Mouse (Mus musculus): ENCODE measurements around the gene Blnk. TPM values are rescaled to one million over a fixed set of nuclear protein-coding genes. Genes with fewer than 3 reads are reported as not detected.

The Blnk gene
- total RNA-seq, 2 experiments from 2014 or later: 10.8 to 12.6 TPM

GRCm38 (mm10) chr19:41007326-41007725 is 13.0 kb upstream of the Blnk start:
- intact Hi-C loops (cut with DNase I): no loop called here
- no peak for DNase-seq (ENCODE audit: low spot score in 2 of 2)

- intact Hi-C loops (cut with DNase I): no loop called here
- DNase-seq (ENCODE audit: low spot score in 2 of 2): no peak
Observed at GRCm38 (mm10) chr19:41006621-41007020, 12.3 kb upstream of the Blnk start.

GRCm38 (mm10) chr19:41003694-41004315 is 9.5 kb upstream of the Blnk start:
- intact Hi-C loops (cut with DNase I): no loop called here
- DNase-seq (ENCODE audit: low spot score in 2 of 2): no peak

GRCm38 (mm10) chr19:40999569-40999968 is 5.2 kb upstream of the Blnk start:
- intact Hi-C loops (cut with DNase I): no loop called here

GRCm38 (mm10) chr19:40998469-40999170 is 4.3 kb upstream of the Blnk start:
- DNase-seq (ENCODE audit: low spot score in 2 of 2): no peak
- intact Hi-C loops (cut with DNase I): no loop called here

More at GRCm38 (mm10) chr19:40999569-40999968, 5.2 kb upstream of the Blnk start:
- DNase-seq (ENCODE audit: low spot score in 2 of 2): no peak

- DNase-seq (ENCODE audit: low spot score in 2 of 2): no peak
- intact Hi-C loops (cut with DNase I): no loop called here
Observed at GRCm38 (mm10) chr19:40996722-40997121, 2.4 kb upstream of the Blnk start.

GRCm38 (mm10) chr19:40995449-40996401 is 1.4 kb upstream of the Blnk start:
- intact Hi-C loops (cut with DNase I): no loop called here
- peak in 1 of 2 experiments; percentile 41 for DNase-seq (ENCODE audit: low spot score in 2 of 2)

GRCm38 (mm10) chr19:40994911-40995310 is 576 bp upstream of the Blnk start:
- intact Hi-C loops (cut with DNase I): no loop called here
- DNase-seq (ENCODE audit: low spot score in 2 of 2): no peak

GRCm38 (mm10) chr19:40993356-40993755 is 979 bp downstream of the Blnk start:
- intact Hi-C loops (cut with DNase I): no loop called here
- DNase-seq (ENCODE audit: low spot score in 2 of 2): no peak

- intact Hi-C loops (cut with DNase I): no loop called here
- no peak for DNase-seq (ENCODE audit: low spot score in 2 of 2)
Observed at GRCm38 (mm10) chr19:40992517-40993044, 1.8 kb downstream of the Blnk start.

GRCm38 (mm10) chr19:40992096-40992495 is 2.2 kb downstream of the Blnk start:
- no peak for DNase-seq (ENCODE audit: low spot score in 2 of 2)
- intact Hi-C loops (cut with DNase I): no loop called here

GRCm38 (mm10) chr19:40991626-40992025 is 2.7 kb downstream of the Blnk start:
- DNase-seq (ENCODE audit: low spot score in 2 of 2): no peak
- intact Hi-C loops (cut with DNase I): no loop called here

GRCm38 (mm10) chr19:40990781-40991343 is 3.5 kb downstream of the Blnk start:
- DNase-seq (ENCODE audit: low spot score in 2 of 2): no peak
- intact Hi-C loops (cut with DNase I): no loop called here

- intact Hi-C loops (cut with DNase I): no loop called here
Observed at GRCm38 (mm10) chr19:40989961-40990600, 4.3 kb downstream of the Blnk start.

GRCm38 (mm10) chr19:40988856-40989255 is 5.5 kb downstream of the Blnk start:
- intact Hi-C loops (cut with DNase I): no loop called here
- DNase-seq (ENCODE audit: low spot score in 2 of 2): no peak

More at GRCm38 (mm10) chr19:40989961-40990600, 4.3 kb downstream of the Blnk start:
- no peak for DNase-seq (ENCODE audit: low spot score in 2 of 2)

- intact Hi-C loops (cut with DNase I): no loop called here
- DNase-seq (ENCODE audit: low spot score in 2 of 2): no peak
Observed at GRCm38 (mm10) chr19:40984536-40984935, 9.8 kb downstream of the Blnk start.

GRCm38 (mm10) chr19:40980671-40981070 is 13.7 kb downstream of the Blnk start:
- intact Hi-C loops (cut with DNase I): no loop called here

GRCm38 (mm10) chr19:40978026-40978425 is 16.3 kb downstream of the Blnk start:
- intact Hi-C loops (cut with DNase I): no loop called here
- no peak for DNase-seq (ENCODE audit: low spot score in 2 of 2)

More at GRCm38 (mm10) chr19:40980671-40981070, 13.7 kb downstream of the Blnk start:
- DNase-seq (ENCODE audit: low spot score in 2 of 2): no peak

Data from left cerebral cortex, postnatal 36 days (tissue).